Mouse (Mus musculus): ENCODE measurements around the gene Axdnd1.
"Not testable (repeated sequence)": the region's sequence is repeated elsewhere in the genome, so short reads cannot be mapped to it uniquely, and the experiment has no call there.

Axdnd1 gene

DNA sequence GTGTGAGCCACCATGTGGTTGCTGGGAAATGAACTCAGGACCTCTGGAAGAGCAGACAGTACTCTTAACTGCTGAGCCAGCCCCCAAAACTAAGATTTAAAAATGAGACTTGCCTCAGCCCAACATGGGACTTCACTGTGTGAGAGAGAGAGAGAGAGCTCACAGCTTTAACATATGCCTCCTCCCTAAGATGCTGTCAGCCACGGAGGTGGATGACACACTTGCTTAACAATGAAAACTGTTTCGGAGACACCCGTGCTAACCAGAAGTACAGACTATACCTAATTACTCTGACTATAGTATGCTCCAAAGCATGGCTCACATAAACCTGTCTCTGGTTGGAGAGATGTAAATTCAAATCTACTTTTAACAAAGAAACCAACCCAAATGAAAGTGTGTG, 12.5 kb upstream of the Axdnd1 start:
- no peak for DNase-seq

- DNase-seq: no peak
These were observed 11.5 kb upstream of the Axdnd1 start for GRCm38 (mm10) chr1:156432498-156432897.

- DNase-seq: no peak
These were observed 7.5 kb upstream of the Axdnd1 start for GRCm38 (mm10) chr1:156428434-156428833.

DNA sequence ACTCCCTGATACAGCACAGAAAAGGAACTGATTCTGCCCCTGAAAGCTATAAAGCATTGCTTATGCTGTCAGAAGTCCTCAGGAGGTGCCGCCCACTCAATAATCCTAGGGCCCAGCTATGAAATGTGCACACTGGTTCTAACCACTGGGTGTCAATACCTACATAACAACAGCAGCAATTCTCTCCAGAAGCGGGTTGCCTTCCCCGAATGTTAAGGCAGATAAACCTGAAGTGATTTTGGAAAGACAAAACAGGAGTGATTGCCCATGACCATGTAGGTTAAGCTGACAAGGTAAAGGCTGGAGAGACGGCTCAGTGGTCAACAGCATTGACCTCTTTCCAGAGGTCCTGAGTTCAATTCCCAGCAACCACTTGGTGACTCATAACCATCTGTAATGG, 4.8 kb upstream of the Axdnd1 start:
- no peak for DNase-seq

DNA sequence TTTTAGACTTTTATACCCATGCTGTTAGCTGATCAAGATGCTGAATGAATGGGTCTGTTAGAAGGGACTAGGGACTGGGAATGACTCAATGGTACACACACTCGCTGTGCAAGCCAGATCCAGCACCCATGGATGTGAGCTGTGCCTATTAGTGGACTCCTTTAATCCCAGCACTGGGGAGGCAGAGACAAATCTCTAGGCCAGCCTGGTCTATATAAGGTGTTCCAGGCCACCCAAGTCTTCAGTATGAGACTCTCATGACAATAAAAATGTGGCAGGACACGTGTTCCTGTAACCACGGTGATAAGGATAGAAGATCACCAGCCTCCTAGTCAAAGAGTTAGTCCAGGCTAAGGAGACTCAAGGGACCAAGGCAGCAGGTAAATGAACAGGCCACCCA, 3.1 kb upstream of the Axdnd1 start:
- no peak for DNase-seq

- DNase-seq: no peak
These were observed 2.5 kb upstream of the Axdnd1 start for GRCm38 (mm10) chr1:156423493-156423892.

DNA sequence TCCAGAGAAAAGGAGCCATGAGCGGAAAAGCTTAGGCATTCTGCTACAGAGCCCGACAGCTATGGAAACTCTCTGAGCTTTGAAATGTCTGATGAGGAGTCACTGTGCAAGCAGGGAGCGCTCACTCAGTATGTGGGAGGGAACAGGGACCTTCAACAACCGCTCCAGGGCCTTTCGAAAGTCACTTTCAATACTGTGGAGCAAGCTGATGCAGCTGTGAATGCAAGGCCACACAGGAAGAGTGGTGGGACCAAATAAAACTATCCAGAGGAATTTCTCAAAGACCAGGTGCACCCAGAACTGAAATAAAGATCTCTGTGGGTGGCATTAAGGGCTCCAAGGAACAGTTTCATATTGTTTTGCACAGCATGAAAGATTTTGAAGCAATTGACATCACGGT, 1.9 kb upstream of the Axdnd1 start:
- no peak for DNase-seq

DNA sequence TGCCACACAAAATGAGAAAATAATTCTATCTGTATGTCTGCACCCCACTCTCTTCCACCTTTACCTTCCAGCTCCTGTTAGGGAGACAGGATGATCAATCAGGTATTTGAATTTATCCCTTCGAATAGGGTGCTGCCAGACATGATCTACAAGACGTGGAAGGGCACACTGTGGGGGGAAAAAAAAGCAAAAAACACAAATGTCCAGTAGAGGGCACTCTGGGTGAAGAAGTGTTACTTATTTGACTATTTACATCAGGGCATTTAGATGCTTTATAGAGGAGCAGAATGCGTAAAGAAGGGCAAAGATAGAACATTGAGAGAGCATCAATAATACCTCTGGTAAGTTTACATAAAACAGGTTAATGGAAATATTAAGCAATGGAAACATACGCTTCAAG, 2.8 kb downstream of the Axdnd1 start:
- DNase-seq: no peak

GRCm38 (mm10) chr1:156408521-156408920, 12.4 kb downstream of the Axdnd1 start:
- no peak for DNase-seq

DNA sequence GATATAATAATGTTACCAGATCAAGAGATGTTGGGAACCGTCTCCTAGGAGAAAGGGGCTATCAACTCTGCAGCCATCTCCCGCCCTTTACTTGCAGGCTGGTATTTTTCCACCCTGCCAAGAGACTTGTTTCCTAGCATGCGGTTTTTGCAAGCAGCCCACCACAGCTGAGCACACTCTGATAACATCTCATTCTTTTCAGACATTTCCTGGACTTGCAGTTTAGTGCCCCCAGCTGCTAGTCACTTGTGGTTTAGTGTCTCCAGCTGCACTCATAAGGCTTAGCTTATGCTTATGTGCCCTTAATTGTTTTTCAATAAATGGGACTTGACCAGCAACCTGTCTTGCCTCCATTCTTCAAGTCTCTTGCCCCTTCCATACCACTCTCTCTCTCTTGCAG, 13.0 kb downstream of the Axdnd1 start:
- no peak for DNase-seq

GRCm38 (mm10) chr1:156403251-156403650, 17.7 kb downstream of the Axdnd1 start:
- peak; percentile 24 to 35 for DNase-seq

- no peak for DNase-seq
These were observed 18.5 kb downstream of the Axdnd1 start for GRCm38 (mm10) chr1:156402491-156402890.

- not testable (repeated sequence) for DNase-seq
These were observed 20.8 kb downstream of the Axdnd1 start for GRCm38 (mm10) chr1:156400159-156400558.

- no peak for DNase-seq
These were observed 27.8 kb downstream of the Axdnd1 start for GRCm38 (mm10) chr1:156393148-156393547.

DNA sequence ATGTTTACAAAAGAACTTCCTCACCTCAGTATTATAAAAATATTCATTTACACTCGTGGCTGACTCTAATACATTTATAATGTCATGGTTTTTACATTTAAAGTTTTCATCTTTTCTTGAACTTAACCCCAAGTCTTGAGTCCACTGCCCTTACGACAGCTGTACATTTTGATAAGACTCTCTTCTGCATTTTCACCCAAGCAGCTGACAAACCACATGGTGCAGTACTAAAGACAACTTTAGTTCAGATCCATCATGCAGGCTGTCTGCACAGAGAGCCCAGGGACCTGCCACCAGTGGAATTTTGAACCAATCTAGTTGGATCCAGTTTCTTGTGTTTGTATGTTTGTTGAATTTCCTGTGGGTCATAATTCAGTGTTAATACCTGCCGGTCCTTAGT, 34.1 kb downstream of the Axdnd1 start:
- no peak for DNase-seq

DNA sequence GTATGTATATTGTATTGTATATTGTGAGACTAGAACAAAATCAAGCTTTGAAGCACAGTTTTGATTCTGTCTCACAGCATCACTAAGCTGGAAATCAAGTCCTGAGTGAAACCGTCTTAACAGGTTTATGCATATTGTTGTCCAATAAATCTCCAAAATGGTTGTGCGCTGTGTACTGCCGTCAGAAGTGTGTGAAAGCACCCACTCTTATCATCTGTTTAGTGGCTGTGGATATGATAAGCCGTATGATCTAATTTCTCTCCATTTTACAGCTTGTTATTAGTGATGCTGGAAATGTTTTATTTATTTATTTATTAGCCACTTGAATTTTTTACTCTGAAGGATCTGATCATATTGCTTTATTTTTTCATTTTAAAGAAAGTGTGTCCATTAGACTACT, 34.7 kb downstream of the Axdnd1 start:
- no peak for DNase-seq

GRCm38 (mm10) chr1:156381217-156381616, 39.7 kb downstream of the Axdnd1 start:
- no peak for DNase-seq

- no peak for DNase-seq
These were observed 55.2 kb downstream of the Axdnd1 start, which contains the start of gene Gm2000 for GRCm38 (mm10) chr1:156365740-156366139. Gene Gm2000 (plus strand): TSS chr1:156366040.

- DNase-seq: no peak
These were observed 68.5 kb downstream of the Axdnd1 start for GRCm38 (mm10) chr1:156352466-156352865.

GRCm38 (mm10) chr1:156350441-156350840, 70.5 kb downstream of the Axdnd1 start:
- no peak for DNase-seq

- no peak for DNase-seq
These were observed 71.9 kb downstream of the Axdnd1 start for GRCm38 (mm10) chr1:156349031-156349430.

GRCm38 (mm10) chr1:156345633-156346032, 75.3 kb downstream of the Axdnd1 start:
- DNase-seq: no peak

DNA sequence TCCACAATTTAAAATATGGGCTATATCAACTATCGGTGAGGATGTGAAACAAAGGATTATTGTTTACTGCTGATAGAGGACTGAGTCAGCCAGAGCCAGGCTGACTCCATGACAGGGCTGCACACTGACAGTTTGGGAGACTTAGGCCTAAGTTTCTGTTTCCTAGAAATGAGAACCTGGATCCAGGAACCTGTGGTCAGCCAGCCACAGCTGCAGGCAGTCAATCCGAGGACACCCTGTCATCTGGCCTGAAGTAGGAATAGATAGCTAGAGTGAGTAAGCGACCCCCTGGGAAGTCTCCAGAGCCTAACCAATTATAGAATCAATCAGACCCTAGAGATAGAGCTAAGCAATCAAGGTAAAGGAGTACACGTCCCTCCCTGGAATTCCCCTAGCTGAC, 76.5 kb downstream of the Axdnd1 start:
- no peak for DNase-seq

DNA sequence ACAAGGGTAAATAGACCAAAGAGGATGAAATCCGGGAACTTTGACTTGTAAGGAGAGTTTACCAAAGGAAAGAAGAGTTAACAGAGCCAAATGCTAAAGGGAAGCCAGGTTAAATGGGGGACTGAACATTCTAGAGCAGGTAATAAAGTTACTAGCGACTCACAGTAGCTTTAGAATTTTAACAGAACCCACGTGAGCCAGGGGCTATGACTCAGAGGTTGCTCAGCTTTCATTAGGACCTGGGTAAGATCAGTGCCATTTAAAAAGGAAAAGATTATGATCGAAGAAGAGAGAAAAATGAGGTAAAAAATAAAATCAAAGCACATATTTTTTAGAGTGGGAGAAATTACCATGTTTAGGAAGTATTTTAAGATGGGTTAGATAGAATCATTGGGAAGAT, 80.1 kb downstream of the Axdnd1 start:
- DNase-seq: no peak

- DNase-seq: no peak
These were observed 97.8 kb downstream of the Axdnd1 start for GRCm38 (mm10) chr1:156323126-156323525.

DNA sequence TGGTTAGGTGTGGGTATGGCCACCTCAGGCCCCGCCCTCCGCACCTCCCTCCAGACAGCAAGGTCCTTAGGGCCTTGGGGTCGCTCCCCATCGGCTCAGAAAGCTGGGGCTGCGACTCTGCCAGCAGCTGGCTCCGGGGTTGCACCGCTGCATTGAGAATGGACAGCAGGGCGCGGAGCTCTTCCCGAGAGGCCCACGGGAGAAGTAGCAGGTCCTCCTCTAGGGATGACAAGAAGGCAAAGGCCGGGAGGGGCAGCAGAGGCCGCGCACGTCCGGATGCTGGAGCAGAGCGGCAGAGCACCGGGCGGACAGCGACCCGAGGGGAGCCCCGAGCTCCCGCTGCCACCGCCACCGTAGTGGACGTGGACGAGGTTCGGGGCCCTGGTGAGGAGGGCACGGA, 110.3 kb downstream of the Axdnd1 start, which contains the start of gene Nphs2:
Nphs2 (plus strand) TSS at position 98 of the 400 bp plus-strand sequence.
- DNase-seq: no peak

All from cerebellum, postnatal 36 days (tissue).